Mouse (Mus musculus) ovary, adult 18-20 months (tissue): Measurements from ENCODE around the gene Efemp1.

Experiments
- DNase-seq: peaks from one replicate; pipeline ENCODE4 v3.0.0; 2022; ENCODE audit warnings: low spot score, mixed read lengths

Efemp1 gene

GRCm38 (mm10) chr11:28853102-28853800 lies at the start of gene Efemp1:
Efemp1 (plus strand) TSS chr11:28853204.
- peak; percentile 26 for DNase-seq

- no peak for DNase-seq
Measured at GRCm38 (mm10) chr11:28808685-28809084, 44.3 kb upstream of the Efemp1 start.

- no peak for DNase-seq
Measured at GRCm38 (mm10) chr11:28811874-28812273, 41.1 kb upstream of the Efemp1 start.

- no peak for DNase-seq
Measured at GRCm38 (mm10) chr11:28812564-28812963, 40.4 kb upstream of the Efemp1 start.

- DNase-seq, result no peak
Measured at GRCm38 (mm10) chr11:28817405-28817804, 35.6 kb upstream of the Efemp1 start.

GRCm38 (mm10) chr11:28826950-28827349 lies 26.1 kb upstream of the Efemp1 start:
- no peak for DNase-seq

- no peak for DNase-seq
Measured at GRCm38 (mm10) chr11:28833809-28834208, 19.2 kb upstream of the Efemp1 start.

- DNase-seq, result no peak
Measured at GRCm38 (mm10) chr11:28835141-28835540, 17.9 kb upstream of the Efemp1 start.

- no peak for DNase-seq
Measured at GRCm38 (mm10) chr11:28849841-28850240, 3.2 kb upstream of the Efemp1 start.

- DNase-seq, result no peak
Measured at GRCm38 (mm10) chr11:28851645-28852044, 1.4 kb upstream of the Efemp1 start.

GRCm38 (mm10) chr11:28852361-28852919 lies 564 bp upstream of the Efemp1 start:
- DNase-seq, result no peak

- DNase-seq, result no peak
Measured at GRCm38 (mm10) chr11:28859125-28859524, 6.1 kb downstream of the Efemp1 start.

GRCm38 (mm10) chr11:28869129-28869528 lies 16.1 kb downstream of the Efemp1 start:
- DNase-seq, result no peak

- no peak for DNase-seq
Measured at GRCm38 (mm10) chr11:28881381-28881976, 28.5 kb downstream of the Efemp1 start.

GRCm38 (mm10) chr11:28883106-28883505 lies 30.1 kb downstream of the Efemp1 start:
- DNase-seq, result no peak

- DNase-seq, result no peak
Measured at GRCm38 (mm10) chr11:28889538-28889937, 36.5 kb downstream of the Efemp1 start.

GRCm38 (mm10) chr11:28891515-28891914 lies 38.5 kb downstream of the Efemp1 start:
- no peak for DNase-seq

GRCm38 (mm10) chr11:28899420-28899819 lies 46.4 kb downstream of the Efemp1 start:
- no peak for DNase-seq

GRCm38 (mm10) chr11:28904596-28904995 lies 51.6 kb downstream of the Efemp1 start:
- DNase-seq, result no peak

GRCm38 (mm10) chr11:28906288-28906687 lies 53.3 kb downstream of the Efemp1 start:
- DNase-seq, result peak; percentile 31

GRCm38 (mm10) chr11:28908908-28909545 lies 56.0 kb downstream of the Efemp1 start:
- DNase-seq, result peak; percentile 45

GRCm38 (mm10) chr11:28912469-28913138 lies 59.6 kb downstream of the Efemp1 start:
- no peak for DNase-seq
